Mouse (Mus musculus) intestine, embryonic 14.5 days (tissue): Measurements from ENCODE around the gene Trim16. TPM values are rescaled to one million over a fixed set of nuclear protein-coding genes. Genes with fewer than 3 reads are reported as not detected.
A peak's percentile ranks its signal among the peaks of the same experiment; 100 is the strongest.

Experiments
- ATAC-seq: fragments of 200-750 bp; cut with Nextera tagmentation; replicated peaks from 2 replicates; pipeline ENCODE4 v1.8.0; 2017; ENCODE audit warnings: low read depth, moderate number of reproducible peaks, moderate TSS enrichment, moderate library complexity; ENCODE audit not compliant: low FRiP score, low TSS enrichment
- DNase-seq: peaks from one replicate; pipeline ENCODE4 v3.0.0-alpha.2; 2018; ENCODE audit warnings: low spot score
- H3K27ac ChIP-seq: fragments of 300-500 bp; sonication (generic); 2 replicates; pipeline ENCODE4 v1.5.1; 2014; ENCODE audit warnings: low read depth, mild to moderate bottlenecking, control low read depth
- H3K27me3 ChIP-seq: fragments of 300-500 bp; sonication (generic); replicated peaks from 2 replicates; pipeline ENCODE4 v1.6.1; 2014; ENCODE audit warnings: low read length, control low read depth; ENCODE audit not compliant: control insufficient read depth, insufficient read depth
- H3K36me3 ChIP-seq: fragments of 300-500 bp; sonication (generic); 2 replicates; pipeline ENCODE4 v1.6.1; 2014; ENCODE audit warnings: low read length, control low read depth; ENCODE audit not compliant: control insufficient read depth, insufficient read depth
- H3K4me1 ChIP-seq: fragments of 300-500 bp; sonication (generic); replicated peaks from 2 replicates; pipeline ENCODE4 v1.6.1; 2014; ENCODE audit warnings: low read length, control low read depth, mixed read lengths; ENCODE audit not compliant: control insufficient read depth, insufficient read depth
- H3K4me2 ChIP-seq: fragments of 300-500 bp; sonication (generic); 2 replicates; pipeline ENCODE4 v1.6.1; 2014; ENCODE audit warnings: low read length
- H3K4me3 ChIP-seq: fragments of 300-500 bp; sonication (generic); 2 replicates; pipeline ENCODE4 v1.5.1; 2014; ENCODE audit warnings: low read depth, low read length, control low read depth, mixed read lengths
- H3K9ac ChIP-seq: fragments of 300-500 bp; sonication (generic); 2 replicates; pipeline ENCODE4 v1.6.1; 2014; ENCODE audit warnings: mild to moderate bottlenecking, low read length
- H3K9me3 ChIP-seq: fragments of 300-500 bp; sonication (generic); 2 replicates; pipeline ENCODE4 v1.6.1; 2016; ENCODE audit warnings: low read length, control low read depth; ENCODE audit not compliant: control insufficient read depth
- WGBS: fragments of 180-500 bp; shearing (Covaris S2); extraction: QIAGEN DNeasy Blood & Tissue Kit; methylation state at CpG from one replicate; pipeline ENCODE4 v1.1.7; 2014; 5-methylcytosine and 5-hydroxymethylcytosine counted together
- polyA plus RNA-seq: library from polyadenylated mRNA; unstranded; fragments of >200 nt; fragmentation: Nextera tagmentation; extraction: Ambion mirVana; gene quantifications from 2 replicates; pipeline ENCODE4 v1.2.1, GENCODE M21; 2014

Gene Trim16
- polyA plus RNA-seq, 1 experiment from 2014 or later = 13.1 TPM

- H3K36me3 ChIP-seq = no peaks in the 10 kb centered on the region
- H3K9me3 ChIP-seq = no peaks in the 10 kb centered on the region
- H3K4me1 ChIP-seq = peaks cover 8% of the 10 kb centered on the region
- DNase-seq = peak; percentile 64
- 19% methylated on average over 12 of the region's 12 CpGs for WGBS
- H3K4me2 ChIP-seq = peak within 1 kb of the TSS; percentile 39
- 0 out of 2 replicates have a peak within 1 kb of the TSS, but pooled peaks have one; percentile 1 for H3K4me3 ChIP-seq
- peak within 1 kb of the TSS; percentile 51 for H3K27ac ChIP-seq
- no peaks in the 10 kb centered on the region for H3K27me3 ChIP-seq
- 0 out of 2 replicates have a peak within 1 kb of the TSS, but pooled peaks have one; percentile 20 for H3K9ac ChIP-seq
- ATAC-seq = no peak; the same call in 1 of the 2 replicates
These were observed 27.1 kb downstream of the Trim16 start, which contains the start of gene Fbxw10 for GRCm38 (mm10) chr11:62846961-62847654. Fbxw10 (plus strand) TSS chr11:62847069.

DNA sequence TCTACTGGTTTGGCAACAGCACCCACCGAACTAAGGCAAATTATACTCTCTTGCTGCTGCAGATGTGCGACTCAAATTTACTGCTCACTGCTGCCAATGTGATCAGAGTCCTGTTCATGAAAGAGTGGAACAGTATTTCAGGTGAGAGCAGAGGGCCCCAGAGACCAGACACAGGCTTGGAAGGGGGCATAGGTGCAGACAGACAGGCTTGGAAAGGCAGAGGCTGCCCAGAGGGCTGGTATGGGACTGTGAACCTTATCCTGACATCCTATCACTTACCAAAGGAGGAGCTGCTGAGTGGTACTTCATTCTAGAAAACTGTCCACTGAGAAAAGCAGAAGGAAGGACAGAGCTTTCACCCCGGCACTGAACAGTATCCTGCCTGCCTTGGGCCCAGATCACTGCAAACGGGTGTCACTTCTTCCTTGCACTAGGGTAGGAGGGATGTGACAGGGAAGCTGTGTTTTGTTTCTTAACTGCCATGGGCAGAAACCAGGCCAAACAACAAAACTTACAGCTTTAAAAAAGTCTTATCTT is 27.7 kb downstream of the Trim16 start:
- Histone ChIP-seq H3K4me2 (no peak overlapping the region; the same call in 1 of the 2 replicates), H3K27me3 (no peaks in the 10 kb centered on the region), H3K4me3 (no peak overlapping the region), H3K36me3 (no peaks in the 10 kb centered on the region), H3K9me3 (no peaks in the 10 kb centered on the region), H3K9ac (no peak overlapping the region), H3K4me1 (peaks cover 8% of the 10 kb centered on the region), H3K27ac (peak overlapping the region; percentile 51; the same call in 1 of the 2 replicates)
- 52% methylated on average over 4 of the region's 4 CpGs for WGBS
- no peak for DNase-seq
- no peak for ATAC-seq

- no peak overlapping the region for H3K9ac ChIP-seq
- H3K36me3 ChIP-seq = no peaks in the 10 kb centered on the region
- ATAC-seq (no peak), DNase-seq (no peak)
- H3K4me2 ChIP-seq = no peak overlapping the region
- no peak overlapping the region for H3K4me3 ChIP-seq
- peaks cover 8% of the 10 kb centered on the region for H3K4me1 ChIP-seq
- H3K9me3 ChIP-seq = no peaks in the 10 kb centered on the region
- H3K27me3 ChIP-seq = no peaks in the 10 kb centered on the region
- WGBS = 42% methylated on average over 2 of the region's 2 CpGs
- no peak overlapping the region for H3K27ac ChIP-seq
These were observed 28.3 kb downstream of the Trim16 start for GRCm38 (mm10) chr11:62848301-62848700.

DNA sequence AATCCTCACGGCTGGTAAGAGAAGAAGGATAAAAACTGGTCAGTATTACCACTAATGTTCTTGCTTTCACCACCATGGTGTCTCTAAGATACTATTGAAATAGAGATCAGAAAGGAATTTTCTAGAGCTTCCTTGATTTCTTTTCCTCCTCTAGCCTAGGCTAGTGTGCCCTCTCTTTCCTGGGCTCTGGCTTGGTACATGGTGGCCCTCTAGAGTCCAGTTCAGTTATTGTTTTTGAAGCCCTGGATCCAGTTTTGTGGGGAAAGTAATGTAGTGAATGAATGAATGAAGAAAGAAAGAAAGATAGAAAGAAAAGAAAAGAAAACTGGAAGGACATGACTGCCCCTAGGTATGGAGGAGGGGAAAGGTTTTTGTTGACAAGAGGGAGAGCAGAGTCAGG is 31.2 kb downstream of the Trim16 start:
- H3K27ac ChIP-seq = no peak overlapping the region
- 88% methylated on average over 1 of the region's 1 CpGs for WGBS
- H3K27me3 ChIP-seq = no peaks in the 10 kb centered on the region
- H3K4me2 ChIP-seq = no peak overlapping the region
- H3K36me3 ChIP-seq = no peaks in the 10 kb centered on the region
- H3K9ac ChIP-seq = no peak overlapping the region
- H3K9me3 ChIP-seq = no peaks in the 10 kb centered on the region
- DNase-seq (no peak), ATAC-seq (no peak)
- H3K4me1 ChIP-seq = peaks cover 8% of the 10 kb centered on the region
- no peak overlapping the region for H3K4me3 ChIP-seq

GRCm38 (mm10) chr11:62853334-62853733 is 33.3 kb downstream of the Trim16 start:
- ATAC-seq (no peak), DNase-seq (no peak)
- Histone ChIP-seq H3K27ac (no peak overlapping the region), H3K4me3 (no peak overlapping the region), H3K27me3 (no peaks in the 10 kb centered on the region), H3K9ac (no peak overlapping the region), H3K36me3 (no peaks in the 10 kb centered on the region), H3K9me3 (no peaks in the 10 kb centered on the region), H3K4me1 (no peaks in the 10 kb centered on the region), H3K4me2 (no peak overlapping the region)
- 86% methylated on average over 6 of the region's 6 CpGs for WGBS

- Histone ChIP-seq H3K4me3 (no peak overlapping the region), H3K9me3 (no peaks in the 10 kb centered on the region), H3K4me1 (no peaks in the 10 kb centered on the region), H3K36me3 (no peaks in the 10 kb centered on the region), H3K4me2 (no peak overlapping the region), H3K9ac (no peak overlapping the region), H3K27ac (no peak overlapping the region), H3K27me3 (no peaks in the 10 kb centered on the region)
- DNase-seq = no peak
- WGBS = 75% methylated on average over 4 of the region's 4 CpGs
- no peak for ATAC-seq
These were observed 45.5 kb downstream of the Trim16 start for GRCm38 (mm10) chr11:62865562-62865961.

DNA sequence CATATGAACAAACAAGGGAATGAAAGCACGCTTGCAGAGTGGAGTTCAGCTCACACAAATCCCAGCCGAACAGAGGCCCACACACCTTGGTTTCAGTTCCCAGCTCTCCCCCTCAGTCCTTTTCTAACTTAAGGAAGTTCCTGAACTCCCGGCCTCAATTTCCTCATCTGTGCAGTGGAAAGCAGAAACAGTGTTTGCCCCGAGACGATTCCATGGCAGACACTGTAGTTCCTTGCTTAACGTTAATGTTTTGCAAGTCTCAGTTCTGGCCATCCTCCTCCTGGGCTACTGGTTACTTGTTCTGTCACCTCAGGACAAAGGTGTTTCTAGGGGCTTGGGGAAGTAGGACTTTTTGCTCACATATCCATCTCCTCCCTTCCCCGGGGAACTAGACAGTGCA is 46.7 kb downstream of the Trim16 start:
- no peaks in the 10 kb centered on the region for H3K36me3 ChIP-seq
- no peak overlapping the region for H3K4me2 ChIP-seq
- no peaks in the 10 kb centered on the region for H3K4me1 ChIP-seq
- no peaks in the 10 kb centered on the region for H3K9me3 ChIP-seq
- WGBS = 81% methylated on average over 7 of the region's 7 CpGs
- H3K27ac ChIP-seq = no peak overlapping the region
- H3K27me3 ChIP-seq = no peaks in the 10 kb centered on the region
- no peak for DNase-seq
- no peak overlapping the region for H3K4me3 ChIP-seq
- no peak overlapping the region for H3K9ac ChIP-seq
- no peak for ATAC-seq

DNA sequence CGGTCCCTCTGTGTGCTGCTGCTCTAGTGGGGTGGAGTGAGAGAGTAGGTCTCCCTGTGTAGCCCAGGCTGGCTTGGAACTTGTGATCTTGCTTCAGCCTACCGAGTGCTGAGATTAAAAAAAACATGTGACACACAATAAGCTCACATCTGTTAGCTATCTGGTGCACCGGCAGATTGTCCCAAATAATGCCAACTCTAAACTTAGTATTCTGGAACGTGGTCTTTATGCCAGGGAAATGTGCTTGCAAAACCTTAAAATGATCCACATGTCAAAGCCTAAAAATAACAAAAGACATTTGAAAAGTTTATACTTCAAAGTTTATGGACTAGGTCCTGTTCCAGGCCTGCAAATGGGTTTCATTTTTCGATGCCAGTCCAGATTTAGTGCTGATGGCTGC is 49.2 kb downstream of the Trim16 start:
- H3K4me2 ChIP-seq = no peak overlapping the region
- H3K4me3 ChIP-seq = no peak overlapping the region
- H3K36me3 ChIP-seq = no peaks in the 10 kb centered on the region
- 73% methylated on average over 5 of the region's 5 CpGs for WGBS
- no peak for ATAC-seq
- H3K9ac ChIP-seq = no peak overlapping the region
- no peaks in the 10 kb centered on the region for H3K9me3 ChIP-seq
- DNase-seq = no peak
- H3K27me3 ChIP-seq = no peaks in the 10 kb centered on the region
- no peak overlapping the region for H3K27ac ChIP-seq
- no peaks in the 10 kb centered on the region for H3K4me1 ChIP-seq
